Mouse (Mus musculus): ENCODE data around the gene Tipin.
"Not testable (repeated sequence)": the region's sequence is repeated elsewhere in the genome, so short reads cannot be mapped to it uniquely, and the experiment has no call there.

Tipin gene

GRCm38 (mm10) chr9:64272611-64273010, 8.8 kb upstream of the Tipin start:
- peak; percentile 26 to 45 for DNase-seq

GRCm38 (mm10) chr9:64273757-64274156, 7.6 kb upstream of the Tipin start:
- DNase-seq = no peak

GRCm38 (mm10) chr9:64274291-64274690, 7.1 kb upstream of the Tipin start:
- no peak for DNase-seq

GRCm38 (mm10) chr9:64274919-64275318, 6.5 kb upstream of the Tipin start:
- DNase-seq = no peak

GRCm38 (mm10) chr9:64277706-64278105, 3.7 kb upstream of the Tipin start:
- peak; percentile 72 to 77 for DNase-seq

GRCm38 (mm10) chr9:64278665-64279310, 2.6 kb upstream of the Tipin start:
- no peak for DNase-seq

- no peak for DNase-seq
Measured at GRCm38 (mm10) chr9:64281781-64282178, 399 bp downstream of the Tipin start.

- DNase-seq = no peak
Measured at GRCm38 (mm10) chr9:64282404-64282987, 1.1 kb downstream of the Tipin start.

GRCm38 (mm10) chr9:64303086-64303485, 21.7 kb downstream of the Tipin start:
- DNase-seq = not testable (repeated sequence)

GRCm38 (mm10) chr9:64306476-64307312, 25.3 kb downstream of the Tipin start:
- DNase-seq = no peak

GRCm38 (mm10) chr9:64310996-64311785, 29.8 kb downstream of the Tipin start:
- no peak for DNase-seq

- DNase-seq = peak in 1 of 2 experiments; percentile 5
Measured at GRCm38 (mm10) chr9:64312128-64312527, 30.7 kb downstream of the Tipin start.

GRCm38 (mm10) chr9:64314696-64315095, 33.3 kb downstream of the Tipin start:
- DNase-seq = no peak

GRCm38 (mm10) chr9:64316986-64317385, 35.6 kb downstream of the Tipin start:
- DNase-seq = no peak

- DNase-seq = no peak
Measured at GRCm38 (mm10) chr9:64323976-64324375, 42.6 kb downstream of the Tipin start.

GRCm38 (mm10) chr9:64335825-64336224, 54.4 kb downstream of the Tipin start:
- DNase-seq = no peak

GRCm38 (mm10) chr9:64339361-64339760, 58.0 kb downstream of the Tipin start:
- peak in 1 of 2 experiments; percentile 13 for DNase-seq

- peak; percentile 72 to 78 for DNase-seq
Measured at GRCm38 (mm10) chr9:64340351-64341253, 59.2 kb downstream of the Tipin start.

- no peak for DNase-seq
Measured at GRCm38 (mm10) chr9:64341254-64341566, 59.8 kb downstream of the Tipin start, which contains the start of gene Dis3l. TSS of gene Dis3l (minus strand) at chr9:64341288.

- DNase-seq = no peak
Measured at GRCm38 (mm10) chr9:64341671-64342070, 60.3 kb downstream of the Tipin start.

- no peak for DNase-seq
Measured at GRCm38 (mm10) chr9:64343656-64344055, 62.3 kb downstream of the Tipin start.

- no peak for DNase-seq
Measured at GRCm38 (mm10) chr9:64345931-64346330, 64.5 kb downstream of the Tipin start.
